12 mouse cellular contexts compared by ENCODE assay signal in the genomic region with DNA sequence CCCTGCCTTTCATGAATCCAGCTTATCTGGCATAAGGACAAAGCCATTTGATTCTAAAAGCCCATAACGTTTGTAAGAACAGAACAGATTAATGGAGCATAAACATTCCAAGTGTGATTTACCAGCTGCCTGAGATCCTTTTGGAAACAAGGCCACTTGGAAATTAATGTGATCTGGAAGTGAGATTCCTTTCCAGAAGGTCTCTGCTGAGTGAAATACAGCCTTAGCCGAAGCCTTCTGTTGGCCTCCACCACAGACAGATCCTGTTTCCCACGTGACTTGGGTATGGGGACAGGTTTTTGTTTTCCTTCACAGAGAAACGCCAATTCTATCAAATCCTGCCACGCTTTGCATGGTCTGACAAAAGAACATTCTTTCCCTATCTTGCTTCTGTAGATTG. TPM values are rescaled to one million over a fixed set of nuclear protein-coding genes. Genes with fewer than 3 reads are reported as not detected.
DNase-seq lines count a peak whose midpoint lies in the region; ATAC-seq and TF ChIP-seq lines count a peak whose summit lies in the region.
"Had no signal": no experiment of that assay in that cellular context is flagged by ENCODE, and none has a peak within 500 bp of the region (broad histone marks: within the 10 kb centered on the region; RNA-seq: fewer than 3 reads in every experiment).

No protein-coding gene starts in this region.

- CTCF ChIA-PET in Patski (lab: Charles Lee) = interaction anchor here (1.0 kb wide), 1 partner anchor 16 kb away, joined by 3 read pairs; no protein-coding TSS in a partner anchor

- no peak for TF ChIP-seq CTCF in Patski (IDR thresholded peaks at IDR 0.05)

- H3K9me3 ChIP-seq in kidney, embryonic 15.5 days (replicated peaks) = no peaks in the 10 kb centered on the region
- H3K9me3 ChIP-seq: G1E; intestine, embryonic 15.5 days had no signal

- peak; percentile 61 for ATAC-seq in kidney, embryonic 15.5 days (replicated peaks; ENCODE audit: low FRiP score)
- no peak for ATAC-seq in Patski
- ATAC-seq in CD4-positive, CD25-positive, alpha-beta regulatory T cell, adult 4 months = no peak
- ATAC-seq: intestine, embryonic 15.5 days had no signal

- H3K9ac ChIP-seq in kidney, embryonic 15.5 days = no peak overlapping the region
- H3K9ac ChIP-seq: intestine, embryonic 15.5 days had no signal

- POLR2A ChIA-PET in Patski (lab: Charles Lee) = no interaction called here

- in situ Hi-C loops in Patski (cut with MboI; ENCODE audit: low pct_unique_long_range_greater_than_20kb) = no loop called here

- H3K27ac ChIP-seq in kidney, embryonic 15.5 days = peak overlapping the region; percentile 85
- H3K27ac ChIP-seq: intestine, embryonic 15.5 days had no signal

- peaks cover 2% of the 10 kb centered on the region; the same call in 1 of the 2 replicates for H3K27me3 ChIP-seq in kidney, embryonic 15.5 days
- no peaks in the 10 kb centered on the region for H3K27me3 ChIP-seq in Patski
- H3K27me3 ChIP-seq: intestine, embryonic 15.5 days had no signal

- H3K4me3 ChIP-seq in kidney, embryonic 15.5 days (replicated peaks) = no peak overlapping the region
- H3K4me3 ChIP-seq: intestine, embryonic 15.5 days had no signal

- H3K4me2 ChIP-seq in kidney, embryonic 15.5 days = peak overlapping the region; percentile 39
- H3K4me2 ChIP-seq: intestine, embryonic 15.5 days had no signal

- peak; percentile 14 for DNase-seq in embryo, embryonic 10.5 days (ENCODE audit: low spot score)
- no peak for DNase-seq in embryo, embryonic 9.5 days (ENCODE audit: extremely low spot score)
- no peak for DNase-seq in kidney, adult 8-10 months
- peak; percentile 19 for DNase-seq in Patski (ENCODE audit: low read depth, low spot score)
- DNase-seq in kidney, postnatal 14 days = peak; percentile 22
- DNase-seq in right cerebral cortex, adult 18-20 months = no peak
- DNase-seq: lung, postnatal 10 days; thymus, adult 2 months had no signal

- peaks cover 39% of the 10 kb centered on the region for H3K4me1 ChIP-seq in kidney, embryonic 15.5 days

- WGBS in kidney, embryonic 15.5 days = 7% methylated on average over 5 of the region's 5 CpGs

- H3K36me3 ChIP-seq in kidney, embryonic 15.5 days = no peaks in the 10 kb centered on the region
- H3K36me3 ChIP-seq: intestine, embryonic 15.5 days had no signal

RNA-seq across cellular contexts. Expression of a gene that starts 3.1 kb away (rescaled TPM):
- 1.8 and 3.1 TPM in 2 replicates for polyA plus RNA-seq in kidney, embryonic 15.5 days (2015; fragmentation: Nextera tagmentation; extraction: Ambion mirVana)
- polyA plus RNA-seq in Patski (2021) = 0.23 TPM
- under 1 TPM; 0.42 to 0.49 TPM for polyA plus RNA-seq in CD4-positive, CD25-positive, alpha-beta regulatory T cell, adult 4 months (2017; shearing (Covaris generic))
- polyA plus RNA-seq: G1E had no signal

Comparison
In these comparisons a context has a peak if more than half of its experiments do, and no peak if none do; other contexts are left out.
1. DNase-seq: peak in embryo, embryonic 10.5 days (single experiment), Patski (single experiment) and kidney, postnatal 14 days (single experiment); none in embryo, embryonic 9.5 days (single experiment), kidney, adult 8-10 months (0 of 2) and right cerebral cortex, adult 18-20 months (single experiment).